Mouse (Mus musculus) 3T3-L1 (cell line): ENCODE measurements around the gene Tmem54.

Experiments used
- DNase-seq: peaks from one replicate; pipeline ENCODE4 v3.0.0-alpha.2; 2015; ENCODE audit warnings: low read depth, low spot score

The Tmem54 gene

DNA sequence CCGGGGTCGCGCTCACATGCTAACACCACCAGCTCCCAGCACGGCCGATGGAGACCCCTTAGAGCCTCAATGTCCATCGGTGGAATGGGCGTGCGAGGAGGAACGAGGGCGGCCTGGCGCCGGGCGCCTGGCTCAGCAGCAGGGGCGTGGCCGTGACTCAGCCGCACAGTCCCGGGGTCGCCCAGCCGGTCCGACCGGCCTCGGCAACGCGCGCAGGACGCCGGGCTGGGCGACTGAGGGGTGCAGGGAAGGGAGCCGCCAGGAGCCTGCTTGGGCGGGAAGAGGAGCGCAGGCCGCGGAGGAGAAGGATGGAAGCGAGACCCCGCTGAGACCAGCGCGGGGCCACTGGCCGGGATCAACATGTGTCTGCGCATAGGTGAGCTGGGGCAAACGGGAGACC lies at the start of gene Tmem54:
TSS of gene Tmem54 (plus strand) at position 193 of the 400 bp plus-strand sequence.
- DNase-seq = no peak

DNA sequence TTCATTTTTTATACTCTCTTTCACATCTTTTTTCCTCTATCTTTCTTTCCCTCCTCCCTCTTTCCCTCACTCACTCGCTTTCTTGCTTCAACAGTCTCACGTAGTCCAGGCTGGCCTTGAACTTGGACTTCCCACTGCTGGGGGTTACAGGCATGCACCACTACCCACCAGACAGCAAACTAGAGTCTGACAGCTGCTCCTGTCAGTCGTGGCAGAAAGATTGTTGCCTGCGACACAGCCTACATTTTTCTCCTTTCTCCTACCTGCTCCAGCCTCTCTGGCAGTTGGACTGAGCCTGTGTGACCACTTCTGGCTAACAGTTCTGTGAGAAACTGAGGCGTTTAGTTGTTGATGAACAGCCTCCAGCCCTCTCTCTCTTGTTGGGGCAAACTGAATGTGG lies 49.8 kb upstream of the Tmem54 start:
- no peak for DNase-seq

DNA sequence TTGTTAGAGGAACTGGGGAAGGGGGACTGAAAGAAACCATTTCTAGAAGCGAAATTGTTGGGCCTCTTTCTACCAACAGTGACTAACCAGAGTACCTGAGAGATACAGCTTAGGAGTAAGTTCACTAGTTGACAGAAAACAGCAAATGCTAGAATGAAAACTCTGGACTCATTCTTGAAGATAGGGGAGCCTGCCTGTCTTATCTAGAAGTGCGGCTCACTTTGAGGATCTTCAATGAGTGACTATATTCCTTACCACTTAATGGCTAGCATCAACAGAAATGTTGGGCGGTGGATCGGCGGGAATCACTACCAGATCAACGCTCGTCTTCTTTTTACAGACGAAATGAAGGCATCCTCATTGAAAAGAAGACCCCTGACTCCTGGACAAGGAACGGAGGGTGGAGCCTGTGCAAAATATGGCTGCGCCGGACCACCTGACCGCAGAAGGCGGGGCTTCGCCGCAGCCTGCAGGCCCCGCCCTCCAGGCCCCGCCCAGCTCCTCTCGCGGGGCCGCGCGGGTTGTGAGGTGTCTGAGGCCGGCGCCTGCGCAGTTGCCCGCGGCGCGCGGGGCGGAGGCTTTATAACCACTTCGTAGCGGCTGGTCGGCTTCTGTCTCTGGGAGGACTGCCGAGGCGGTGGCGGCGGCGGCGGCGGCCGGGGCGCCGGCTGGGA lies 47.7 kb upstream of the Tmem54 start:
- DNase-seq = peak; percentile 87

DNA sequence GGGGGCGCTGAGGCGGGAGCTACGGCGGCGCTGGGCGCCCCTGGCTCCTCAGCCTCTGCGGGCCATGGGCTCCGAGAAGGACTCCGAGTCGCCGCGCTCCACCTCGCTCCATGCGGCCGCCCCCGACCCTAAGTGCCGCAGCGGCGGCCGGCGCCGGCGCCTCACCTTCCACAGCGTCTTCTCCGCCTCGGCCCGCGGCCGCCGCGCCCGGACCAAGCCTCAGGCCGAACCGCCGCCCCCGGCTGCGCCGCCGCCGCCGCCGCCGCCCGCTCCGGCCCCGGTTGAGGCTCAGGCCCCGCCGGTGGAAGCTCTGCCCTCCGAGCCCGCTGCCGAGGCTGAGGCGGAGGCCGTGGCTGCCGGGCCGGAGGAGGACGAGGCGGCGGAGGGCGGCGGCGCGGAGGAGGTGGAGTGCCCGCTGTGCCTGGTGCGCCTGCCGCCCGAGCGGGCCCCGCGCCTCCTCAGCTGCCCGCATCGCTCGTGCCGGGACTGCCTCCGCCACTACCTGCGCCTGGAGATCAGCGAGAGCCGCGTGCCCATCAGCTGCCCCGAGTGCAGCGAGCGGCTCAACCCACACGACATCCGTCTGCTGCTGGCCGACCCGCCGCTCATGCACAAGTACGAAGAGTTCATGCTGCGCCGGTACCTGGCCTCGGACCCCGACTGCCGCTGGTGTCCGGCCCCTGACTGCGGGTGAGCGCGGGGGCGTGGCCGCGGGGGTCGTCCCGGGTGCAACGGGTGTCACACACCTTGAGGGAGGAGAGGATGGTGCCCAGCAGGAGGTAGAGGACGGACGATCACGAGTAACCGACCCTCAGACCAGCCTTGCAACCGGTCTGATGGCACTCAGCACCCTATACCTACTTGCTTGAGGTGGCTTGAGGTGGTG lies 46.9 kb upstream of the Tmem54 start, which contains the start of gene Rnf19b:
TSS of gene Rnf19b (plus strand) at position 65 of the 886 bp plus-strand sequence.
- DNase-seq = no peak

DNA sequence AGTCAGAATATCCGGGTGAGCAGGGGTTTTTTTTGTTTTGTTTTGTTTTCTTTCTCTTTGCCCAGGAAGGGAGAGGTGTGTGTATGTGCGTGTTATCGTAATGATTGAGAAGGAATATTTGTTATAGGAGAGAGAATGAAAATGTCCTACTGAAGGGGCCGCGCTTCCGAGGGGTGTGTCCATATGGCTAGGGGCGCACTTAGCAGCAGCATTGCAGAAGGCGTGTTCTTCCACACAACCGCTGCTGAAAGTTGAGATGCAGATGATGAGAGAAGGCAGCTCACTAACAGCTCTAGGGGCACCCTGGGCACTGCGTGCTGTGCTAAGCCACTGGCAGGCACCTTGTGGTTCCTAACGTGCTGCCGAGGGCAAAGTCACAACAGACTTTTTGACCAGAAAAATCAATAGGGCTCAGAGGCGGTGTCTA lies 46.2 kb upstream of the Tmem54 start:
- peak; percentile 69 for DNase-seq

DNA sequence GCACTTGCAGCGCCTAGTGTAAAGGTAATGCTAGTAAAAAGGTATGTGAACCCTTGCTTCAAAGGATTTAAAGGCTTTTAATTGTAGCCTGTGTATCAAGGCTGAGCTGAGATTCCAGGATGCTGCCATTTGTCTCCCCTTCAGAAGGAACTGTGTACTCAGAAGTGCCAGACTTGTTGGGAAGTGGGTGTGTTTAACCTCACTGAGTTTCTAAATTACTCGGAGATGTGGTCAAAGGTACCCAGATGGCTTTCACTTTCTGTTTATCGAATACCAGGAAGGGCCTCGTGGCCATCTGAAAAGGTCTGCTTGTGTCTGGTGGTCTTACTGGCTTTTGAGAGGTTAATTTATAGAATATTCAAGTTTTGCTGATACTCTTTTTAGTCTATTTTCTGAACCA lies 45.4 kb upstream of the Tmem54 start:
- DNase-seq = peak; percentile 67

DNA sequence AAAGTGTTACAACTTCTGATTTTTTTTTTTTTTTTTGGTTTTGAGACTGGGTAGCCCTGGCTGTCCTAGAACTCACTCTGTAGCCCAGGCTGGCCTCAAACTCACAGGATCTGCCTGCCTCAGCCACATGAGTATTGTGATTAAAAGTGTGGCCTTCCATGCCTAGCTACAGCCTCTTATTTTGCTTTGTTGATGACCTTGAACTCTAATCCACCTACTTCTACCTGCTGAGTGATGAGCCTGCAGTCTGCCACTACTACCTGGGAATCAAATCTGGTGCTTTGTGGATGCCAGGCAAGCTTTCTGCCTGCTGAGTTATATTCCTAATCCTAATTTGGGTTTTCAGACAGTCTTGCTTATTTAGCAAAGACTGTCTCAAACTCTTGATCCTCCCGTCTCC lies 43.9 kb upstream of the Tmem54 start:
- DNase-seq = no peak

DNA sequence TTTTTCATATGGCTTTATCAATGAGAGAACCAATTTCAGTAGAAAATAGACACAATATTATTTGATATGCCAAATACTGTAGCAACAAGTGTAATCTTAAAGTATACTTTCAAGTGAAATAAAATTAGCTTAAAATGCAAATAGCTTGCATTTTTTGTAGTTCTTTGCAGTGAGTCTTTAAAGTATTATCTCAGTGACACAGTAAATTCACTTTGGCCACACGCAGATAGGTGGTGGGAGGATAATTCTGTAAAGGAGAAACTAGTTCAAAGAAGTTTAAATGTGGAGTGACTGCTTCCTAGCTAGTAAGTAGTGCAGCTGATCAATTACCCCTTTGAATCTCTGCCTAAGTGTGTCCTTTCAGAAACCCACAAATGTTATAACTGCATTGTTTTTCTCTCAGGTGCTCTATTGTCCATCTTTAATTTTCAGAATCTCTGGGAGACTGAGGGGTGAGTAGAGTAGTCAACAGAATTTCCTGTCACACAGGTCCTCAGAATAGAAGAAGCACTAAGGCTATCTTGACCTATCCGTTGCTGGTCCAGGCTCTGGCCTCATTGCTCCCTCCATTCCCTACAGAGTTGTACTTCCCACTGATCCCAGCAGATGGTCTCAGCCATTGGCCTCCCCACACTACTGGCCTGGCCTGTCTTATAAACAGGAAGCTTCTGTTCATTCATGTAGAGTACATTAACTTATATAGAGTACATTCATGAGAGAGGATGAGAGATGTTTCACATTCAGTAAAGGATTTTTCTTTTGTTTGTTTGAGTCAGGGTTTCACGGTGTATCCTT lies 42.9 kb upstream of the Tmem54 start:
- no peak for DNase-seq

DNA sequence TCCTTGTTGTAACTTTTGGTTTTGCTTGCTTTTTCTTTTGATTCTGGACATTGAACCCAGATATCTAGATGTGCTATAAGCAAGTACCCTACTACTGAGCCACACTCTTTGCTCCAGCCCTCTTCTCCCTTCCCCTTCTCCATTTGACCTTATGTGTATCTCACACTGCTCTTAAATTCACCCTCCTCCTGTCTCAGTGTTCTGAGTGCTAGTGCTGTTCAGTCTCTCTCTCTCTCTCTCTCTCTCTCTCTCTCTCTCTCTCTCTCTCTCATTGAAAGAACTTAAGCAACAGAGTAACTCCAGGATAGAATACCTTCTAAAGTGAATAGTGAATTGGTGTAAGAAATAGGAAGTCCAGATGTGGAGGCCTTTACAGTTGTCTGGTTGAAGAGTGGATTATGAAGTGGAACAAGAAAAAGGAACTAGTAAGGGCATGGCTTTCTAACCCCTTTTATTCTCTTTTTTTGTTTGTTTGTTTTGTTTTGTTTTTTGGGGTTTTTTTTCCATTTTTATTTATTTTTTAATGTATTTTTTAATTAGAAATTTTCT lies 39.6 kb upstream of the Tmem54 start:
- no peak for DNase-seq

DNA sequence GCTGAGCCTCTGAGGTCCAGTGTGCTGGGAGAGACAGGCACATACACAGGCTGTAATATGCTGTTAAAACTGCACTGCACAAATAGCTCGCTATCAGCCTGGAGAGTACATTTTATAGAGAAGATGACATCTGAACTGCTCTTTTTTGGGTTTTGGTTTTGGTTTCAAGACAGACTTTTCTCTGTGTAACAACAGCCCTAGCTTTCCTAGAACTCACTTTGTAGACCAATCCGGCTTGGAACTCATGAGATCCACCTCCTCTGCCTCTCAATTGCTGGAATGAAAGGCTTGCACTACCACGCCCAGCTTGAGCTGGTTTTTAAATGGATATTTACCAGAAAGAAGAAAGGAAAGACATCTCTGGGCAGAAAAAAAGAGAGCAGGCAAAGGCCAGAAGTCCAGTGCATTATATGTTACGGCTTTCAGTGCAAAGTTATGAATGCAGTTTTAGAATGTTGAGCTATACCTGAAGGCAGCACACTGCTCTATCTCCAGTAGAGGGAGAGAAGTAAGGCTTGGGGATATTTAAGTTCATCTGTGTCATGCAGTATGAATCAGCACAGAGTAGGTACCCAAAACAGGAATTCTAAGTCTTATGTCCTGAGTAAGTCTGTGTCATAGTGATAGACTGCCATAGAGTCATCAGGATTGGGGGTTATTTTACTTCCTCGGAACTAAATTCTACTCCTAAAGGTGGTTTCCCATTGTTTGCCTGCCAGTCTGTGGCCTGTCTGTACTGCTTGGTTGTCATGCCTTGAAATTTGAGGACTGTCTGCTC lies 37.5 kb upstream of the Tmem54 start:
- DNase-seq = peak; percentile 77

DNA sequence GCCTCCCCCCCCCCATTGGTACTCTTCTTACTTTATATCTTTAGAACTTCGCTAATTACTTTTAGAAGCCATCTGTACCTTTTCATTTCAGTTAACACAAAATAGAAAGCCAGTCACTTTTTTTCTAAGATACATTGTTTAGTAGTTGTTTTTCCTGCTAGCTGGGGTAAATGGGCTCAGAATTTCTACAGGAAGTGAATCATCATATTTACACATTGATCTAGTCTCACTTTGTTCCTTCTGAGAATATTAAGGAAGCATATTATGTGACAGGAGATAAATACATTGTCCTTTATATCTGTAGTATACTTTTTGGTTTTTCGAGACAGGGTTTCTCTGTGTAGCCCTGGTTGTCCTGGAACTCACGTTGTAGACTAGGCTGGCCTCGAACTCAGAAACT lies 36.5 kb upstream of the Tmem54 start:
- DNase-seq = no peak

DNA sequence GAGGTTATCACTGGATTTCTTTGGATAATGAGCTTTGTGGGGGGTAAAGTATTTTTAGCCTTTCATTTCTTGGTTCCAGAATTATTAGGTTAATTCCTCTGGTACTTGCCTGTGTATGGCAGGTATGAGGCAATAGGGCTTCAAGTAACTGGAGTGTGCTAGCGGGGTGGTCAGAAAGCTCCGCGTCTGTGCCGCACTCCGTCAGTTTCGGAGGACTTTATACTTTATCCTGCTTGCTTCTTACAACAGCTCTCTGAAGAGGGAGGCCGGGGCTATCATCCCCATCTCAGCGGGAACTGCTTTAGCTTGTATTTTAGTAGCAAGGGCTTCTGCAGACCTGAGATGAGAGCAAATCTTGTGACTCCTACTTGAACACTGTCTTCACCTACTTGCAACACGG lies 26.2 kb upstream of the Tmem54 start:
- no peak for DNase-seq

DNA sequence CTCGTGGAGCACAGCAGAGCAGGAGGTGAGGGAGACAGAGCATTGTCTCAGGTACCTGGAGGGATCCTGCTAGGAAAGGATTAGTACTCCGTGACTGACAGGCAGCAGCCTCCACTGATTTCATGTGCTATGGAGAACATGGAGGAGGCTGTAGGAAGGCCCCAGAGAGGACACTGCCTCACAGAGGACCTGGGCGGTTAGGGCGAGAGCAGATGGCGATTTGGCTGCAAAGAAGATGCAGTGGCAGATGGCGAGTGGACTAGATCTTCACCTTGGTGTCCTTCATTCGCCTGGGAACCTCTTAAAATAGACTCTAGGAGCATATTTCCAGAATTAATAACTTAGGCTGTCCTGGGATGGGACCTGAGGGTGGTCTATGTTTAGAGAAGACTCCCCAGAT lies 24.3 kb upstream of the Tmem54 start:
- no peak for DNase-seq

DNA sequence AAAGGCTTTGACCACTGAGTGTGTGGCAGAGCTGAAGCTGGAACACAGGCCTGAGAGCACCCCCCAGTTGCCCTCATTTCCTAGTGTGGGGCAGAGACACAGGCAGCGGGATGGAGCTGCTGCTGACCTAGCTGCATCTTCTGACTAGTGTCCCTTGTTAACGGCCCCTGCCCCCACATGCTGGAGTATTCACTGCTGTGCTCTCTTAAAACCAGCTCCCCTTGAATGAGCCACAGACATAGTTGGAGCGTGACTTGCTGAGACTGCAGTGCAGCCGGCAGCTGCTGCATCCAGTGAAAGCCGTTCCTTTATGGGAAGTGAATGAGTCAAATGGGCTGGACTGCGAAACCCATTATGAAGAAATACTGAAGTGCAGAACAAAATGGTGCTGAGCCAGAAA lies 23.8 kb upstream of the Tmem54 start:
- DNase-seq = peak; percentile 69

DNA sequence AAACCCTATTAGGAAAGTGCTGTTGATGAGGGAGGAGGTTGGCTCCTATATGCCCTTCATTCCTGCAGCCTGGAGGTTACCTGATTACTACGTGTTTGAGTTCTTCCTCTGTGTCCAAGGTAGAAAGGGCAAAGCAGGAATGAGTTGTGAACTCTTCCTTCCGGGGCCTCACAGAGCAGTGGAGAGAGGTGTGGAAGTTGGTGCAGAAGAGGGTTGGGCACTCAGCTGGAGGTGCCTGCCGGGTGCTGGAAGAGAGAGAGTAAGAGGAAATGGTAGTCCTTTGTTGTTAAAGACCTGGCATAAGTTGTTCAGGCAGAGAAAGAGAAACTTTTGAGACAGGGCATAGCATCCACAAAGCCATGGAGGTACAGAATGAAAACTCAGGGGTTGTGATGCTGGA lies 23.4 kb upstream of the Tmem54 start:
- DNase-seq = no peak

DNA sequence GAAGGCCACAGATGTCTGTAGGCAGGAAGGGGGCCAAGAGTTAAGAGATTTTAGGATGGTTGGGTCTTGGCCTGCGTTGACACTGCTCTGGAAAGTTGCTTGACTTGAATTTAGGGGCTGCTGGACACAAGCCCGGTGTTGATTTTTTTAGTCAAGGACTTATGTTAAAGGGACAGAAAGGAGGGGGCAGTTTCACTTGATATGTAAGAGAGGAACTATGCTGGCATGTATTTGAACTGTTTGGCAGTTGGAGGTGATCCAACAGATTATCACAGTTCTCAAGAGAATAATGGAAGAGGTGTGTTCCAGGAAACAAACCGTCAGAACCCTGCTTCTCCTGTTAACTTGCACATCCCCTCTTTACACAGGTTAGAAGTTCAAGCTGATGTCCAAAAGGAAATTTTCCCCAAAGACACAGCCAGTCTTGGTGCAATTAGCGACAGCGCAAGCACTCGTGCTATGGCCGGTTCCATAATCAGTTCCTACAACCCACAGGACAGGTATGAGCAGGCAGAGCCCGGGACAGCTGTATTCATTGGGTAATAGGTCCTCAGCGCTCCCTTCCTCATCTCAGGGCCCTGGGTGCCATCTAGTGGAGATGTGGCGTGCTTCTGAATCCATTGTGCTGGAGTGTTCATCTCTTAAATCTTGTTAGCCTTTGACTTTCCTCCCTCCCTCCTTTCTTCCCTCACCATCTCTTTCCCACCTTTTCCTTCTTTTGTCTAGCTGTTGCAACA lies 22.8 kb upstream of the Tmem54 start:
- peak; percentile 86 for DNase-seq

DNA sequence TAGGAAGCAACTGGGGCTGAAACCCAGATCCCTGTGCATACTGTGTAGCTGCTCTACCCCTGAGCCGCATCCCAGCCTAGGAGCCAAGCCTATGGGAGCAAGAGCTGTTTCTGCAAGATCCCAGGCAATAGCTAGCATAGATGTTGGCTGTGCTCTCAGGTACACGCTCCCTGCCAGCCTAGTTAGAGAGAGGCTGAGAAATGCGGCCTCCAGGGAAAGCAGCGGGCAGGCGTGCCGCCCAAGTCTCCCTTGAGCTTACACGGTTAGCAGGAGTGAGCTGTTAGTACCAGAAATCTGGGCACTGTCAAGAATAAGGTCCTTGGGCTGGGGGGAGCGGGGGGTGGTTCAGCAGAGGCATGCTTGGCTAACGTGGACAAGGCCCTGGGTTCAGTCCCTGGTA lies 20.5 kb upstream of the Tmem54 start:
- no peak for DNase-seq

DNA sequence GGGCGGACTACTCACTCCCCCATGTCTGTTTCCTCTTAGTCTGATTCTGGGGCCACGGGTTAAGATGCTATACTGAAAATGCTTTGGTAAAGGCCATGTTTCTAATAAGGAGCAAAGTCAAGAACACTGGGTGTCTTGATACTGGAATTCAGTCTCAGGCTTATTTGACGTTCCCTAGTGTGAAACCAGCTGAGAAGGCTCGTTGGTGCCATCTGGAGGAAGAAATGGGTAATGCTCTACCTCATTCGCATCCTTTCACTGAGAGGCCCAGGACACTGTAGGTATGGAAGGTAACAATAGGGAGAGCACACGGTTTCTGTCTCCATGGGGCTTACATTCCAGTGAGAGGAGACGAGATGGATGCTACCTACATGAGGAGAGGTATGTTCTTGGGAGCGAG lies 19.3 kb upstream of the Tmem54 start:
- DNase-seq = peak; percentile 89

DNA sequence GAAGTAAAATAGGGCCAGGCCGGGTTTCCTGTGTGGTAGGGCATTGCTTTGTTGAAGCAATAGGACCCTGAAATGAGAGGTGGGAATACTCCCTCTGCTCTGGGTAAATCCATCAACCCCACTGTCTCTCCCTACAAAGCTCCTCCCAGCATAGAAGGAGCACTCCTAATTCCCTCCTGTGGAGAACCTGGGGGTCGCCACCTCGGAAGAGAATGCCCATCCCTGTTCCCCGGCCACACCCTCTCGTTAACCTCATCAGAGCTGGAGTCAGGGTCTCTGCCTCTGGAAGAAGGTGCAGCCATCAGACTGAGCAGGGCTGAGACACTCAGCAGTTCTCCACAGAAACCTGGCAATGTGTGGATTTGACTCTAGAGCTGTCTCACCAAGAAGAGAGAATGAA lies 17.5 kb upstream of the Tmem54 start:
- DNase-seq = no peak

DNA sequence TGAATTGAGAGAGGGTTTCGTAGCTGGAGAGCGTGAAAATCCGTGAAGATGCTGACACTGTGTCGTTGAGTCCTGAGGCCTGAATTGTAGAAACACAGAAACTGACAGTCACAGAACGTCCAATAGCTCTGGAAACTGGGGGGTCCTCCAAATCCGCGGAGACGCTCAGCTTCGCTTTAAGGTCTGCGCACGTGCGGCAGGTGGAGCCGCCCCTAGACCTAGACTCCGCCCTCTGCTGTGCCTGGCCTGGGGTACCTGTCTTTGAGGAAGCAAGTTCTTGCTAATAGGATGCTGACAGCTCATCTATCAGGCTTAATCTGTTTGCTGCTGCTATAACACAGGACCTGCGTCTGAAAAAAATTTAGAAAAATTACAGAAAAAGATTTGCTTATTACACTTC lies 10.1 kb upstream of the Tmem54 start:
- DNase-seq = no peak
